Comparison of ENCODE assay signal across 14 mouse cellular contexts in the genomic region with DNA sequence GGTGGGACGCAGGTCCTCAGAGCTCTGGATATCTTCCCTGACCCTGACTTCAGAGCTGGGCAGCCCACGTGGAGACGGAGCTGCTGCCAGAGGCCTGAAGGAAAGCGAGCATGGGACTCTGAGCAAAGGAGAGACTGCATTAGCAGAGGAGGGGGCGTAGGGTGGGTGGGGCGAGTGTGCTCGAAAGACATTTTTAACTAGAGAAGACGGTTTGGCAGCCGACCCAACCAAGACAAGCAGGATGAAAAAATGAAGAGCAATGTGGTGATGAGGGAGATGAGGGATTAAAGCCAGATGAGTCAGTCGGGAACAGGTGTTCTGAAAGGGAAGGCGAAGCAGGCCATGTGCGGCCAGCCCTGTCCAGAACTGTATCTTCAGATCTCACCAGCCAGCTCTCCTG.
DNase-seq lines count a peak whose midpoint lies in the region; ATAC-seq and TF ChIP-seq lines count a peak whose summit lies in the region.
"Had no signal": no experiment of that assay in that cellular context is flagged by ENCODE, and none has a peak within 500 bp of the region (broad histone marks: within the 10 kb centered on the region; RNA-seq: fewer than 3 reads in every experiment).

No protein-coding gene starts in this region.

- H3K4me3 ChIP-seq in cerebellum, adult 2 months (replicated peaks; ENCODE audit: insufficient read depth, low read depth, low read length): no peak overlapping the region
- H3K4me3 ChIP-seq in stomach, embryonic 16.5 days (replicated peaks; ENCODE audit: low read length): no peak overlapping the region
- H3K4me3 ChIP-seq in stomach, postnatal 0 days (ENCODE audit: low read depth, low read length): no peak overlapping the region
- H3K4me3 ChIP-seq in myocyte: no peak overlapping the region
- no peak overlapping the region for H3K4me3 ChIP-seq in hindbrain, postnatal 0 days (ENCODE audit: low read length)
- H3K4me3 ChIP-seq: intestine, embryonic 15.5 days; lung, embryonic 15.5 days had no signal

- peaks cover 8% of the 10 kb centered on the region; the same call in 1 of the 2 replicates for H3K4me1 ChIP-seq in cerebellum, adult 2 months (ENCODE audit: control insufficient read depth, insufficient read depth, low read length)
- no peaks in the 10 kb centered on the region for H3K4me1 ChIP-seq in stomach, embryonic 16.5 days (ENCODE audit: control insufficient read depth, insufficient read depth, low read length)
- H3K4me1 ChIP-seq in stomach, postnatal 0 days (replicated peaks; ENCODE audit: control insufficient read depth, insufficient read depth): no peaks in the 10 kb centered on the region
- H3K4me1 ChIP-seq in hindbrain, postnatal 0 days (ENCODE audit: insufficient read depth, low read length): no peaks in the 10 kb centered on the region
- H3K4me1 ChIP-seq: lung, embryonic 15.5 days had no signal

- H3ac ChIP-seq in myocyte (ENCODE audit: control insufficient read depth, insufficient read length): no peak overlapping the region

- no peak overlapping the region for H3K9ac ChIP-seq in stomach, embryonic 16.5 days (ENCODE audit: low read length)
- H3K9ac ChIP-seq in stomach, postnatal 0 days (ENCODE audit: low read length): no peak overlapping the region
- no peak overlapping the region for H3K9ac ChIP-seq in hindbrain, postnatal 0 days (replicated peaks; ENCODE audit: low read length)
- H3K9ac ChIP-seq: intestine, embryonic 15.5 days; lung, embryonic 15.5 days had no signal

- H3K9me3 ChIP-seq in stomach, embryonic 16.5 days (replicated peaks; ENCODE audit: control insufficient read depth, low read length): no peaks in the 10 kb centered on the region
- H3K9me3 ChIP-seq in stomach, postnatal 0 days (ENCODE audit: control insufficient read depth, low read length): no peaks in the 10 kb centered on the region
- H3K9me3 ChIP-seq in hindbrain, postnatal 0 days (ENCODE audit: low read length): no peaks in the 10 kb centered on the region
- H3K9me3 ChIP-seq: intestine, embryonic 15.5 days; lung, embryonic 15.5 days had no signal

- peak; percentile 49 to 70 for DNase-seq in cerebellum, adult 2 months
- no peak for DNase-seq in cerebellum, adult 11-12 months
- DNase-seq in stomach, postnatal 0 days (ENCODE audit: low spot score): no peak
- no peak for DNase-seq in hindbrain, postnatal 0 days (ENCODE audit: low spot score)
- no peak for DNase-seq in embryo, embryonic 10 days (ENCODE audit: low spot score)
- DNase-seq in kidney, adult 11 months: no peak
- DNase-seq: kidney, postnatal 4 days; liver had no signal

- TF ChIP-seq EP300 in stomach, postnatal 0 days (optimal IDR thresholded peaks at IDR 0.05): no peak

- TF ChIP-seq POLR2A in cerebellum, adult 2 months (IDR thresholded peaks at IDR 0.05; ENCODE audit: borderline replicate concordance, insufficient read depth, low read length): no peak
- no peak for TF ChIP-seq POLR2A in myocyte (IDR thresholded peaks at IDR 0.05; ENCODE audit: insufficient read length, low read depth)

- no peaks in the 10 kb centered on the region for H3K36me3 ChIP-seq in stomach, embryonic 16.5 days (ENCODE audit: control insufficient read depth, insufficient read depth, low read length)
- no peaks in the 10 kb centered on the region for H3K36me3 ChIP-seq in stomach, postnatal 0 days (ENCODE audit: control insufficient read depth, insufficient read depth, low read length)
- no peaks in the 10 kb centered on the region for H3K36me3 ChIP-seq in myocyte (ENCODE audit: control insufficient read depth, insufficient read depth)
- H3K36me3 ChIP-seq in hindbrain, postnatal 0 days (ENCODE audit: insufficient read depth, low read length): peaks cover under 1% of the 10 kb centered on the region; the same call in 1 of the 2 replicates
- H3K36me3 ChIP-seq: intestine, embryonic 15.5 days had no signal

- no peak for TF ChIP-seq CTCF in cerebellum, adult 2 months (IDR thresholded peaks at IDR 0.05; ENCODE audit: borderline replicate concordance, insufficient read depth, low read depth, low read length)
- no peak for TF ChIP-seq CTCF in stomach, postnatal 0 days (IDR thresholded peaks at IDR 0.05; ENCODE audit: low read depth)
- TF ChIP-seq CTCF in hindbrain, postnatal 0 days (IDR thresholded peaks at IDR 0.05; ENCODE audit: low read depth): no peak

- no peak overlapping the region for H3K27ac ChIP-seq in cerebellum, adult 2 months (ENCODE audit: insufficient read depth, low read length)
- H3K27ac ChIP-seq in stomach, embryonic 16.5 days (ENCODE audit: low read length): no peak overlapping the region
- no peak overlapping the region for H3K27ac ChIP-seq in stomach, postnatal 0 days (replicated peaks)
- no peak overlapping the region for H3K27ac ChIP-seq in hindbrain, postnatal 0 days
- H3K27ac ChIP-seq: intestine, embryonic 15.5 days; lung, embryonic 15.5 days had no signal

- 32% methylated on average over 12 of the region's 12 CpGs for WGBS in cerebellum, adult 2 months
- WGBS in stomach, embryonic 16.5 days: 67% methylated on average over 12 of the region's 12 CpGs
- 60% methylated on average over 12 of the region's 12 CpGs for WGBS in stomach, postnatal 0 days
- WGBS in hindbrain, postnatal 0 days: 70% methylated on average over 12 of the region's 12 CpGs

- H3K79me2 ChIP-seq in myocyte (ENCODE audit: control insufficient read depth, insufficient read depth): no peaks in the 10 kb centered on the region

- H3K27me3 ChIP-seq in cerebellum, adult 2 months (ENCODE audit: control insufficient read depth, insufficient read depth, low read length): no peaks in the 10 kb centered on the region
- no peaks in the 10 kb centered on the region for H3K27me3 ChIP-seq in stomach, embryonic 16.5 days (ENCODE audit: control insufficient read depth, insufficient read depth, low read length)
- H3K27me3 ChIP-seq in stomach, postnatal 0 days (ENCODE audit: control insufficient read depth, insufficient read depth, low read length): no peaks in the 10 kb centered on the region
- no peaks in the 10 kb centered on the region for H3K27me3 ChIP-seq in myocyte (ENCODE audit: control insufficient read depth, insufficient read depth, insufficient read length)
- no peaks in the 10 kb centered on the region for H3K27me3 ChIP-seq in hindbrain, postnatal 0 days (ENCODE audit: insufficient read depth, low read length)
- H3K27me3 ChIP-seq: intestine, embryonic 15.5 days; lung, embryonic 15.5 days had no signal

- no peak overlapping the region for H3K4me2 ChIP-seq in stomach, embryonic 16.5 days (ENCODE audit: low read depth, low read length)
- H3K4me2 ChIP-seq in stomach, postnatal 0 days (replicated peaks; ENCODE audit: low read depth): no peak overlapping the region
- H3K4me2 ChIP-seq in myocyte (ENCODE audit: low read depth): peak overlapping the region; percentile 47
- no peak overlapping the region for H3K4me2 ChIP-seq in hindbrain, postnatal 0 days (ENCODE audit: low read depth, low read length)
- H3K4me2 ChIP-seq: intestine, embryonic 15.5 days; lung, embryonic 15.5 days; midbrain, embryonic 11.5 days had no signal

- peak; percentile 29; the same call in 1 of the 2 replicates for ATAC-seq in stomach, embryonic 16.5 days (ENCODE audit: insufficient read depth, low FRiP score)
- no peak for ATAC-seq in stomach, postnatal 0 days (ENCODE audit: low FRiP score, low TSS enrichment)
- no peak for ATAC-seq in hindbrain, postnatal 0 days
- ATAC-seq: activated CD4-positive, CD25-positive, alpha-beta regulatory T cell, adult 4 months; intestine, embryonic 15.5 days had no signal

TF ChIP-seq in myocyte, 11 proteins besides CTCF, POLR2A, EP300 and RAD21:
- TF ChIP-seq USF1 (IDR thresholded peaks at IDR 0.05; ENCODE audit: low read depth) (no peak), SRF (IDR thresholded peaks at IDR 0.05; ENCODE audit: control insufficient read depth, insufficient read length, low read depth) (no peak), REST (IDR thresholded peaks at IDR 0.05; ENCODE audit: insufficient read depth, insufficient read length) (no peak), TCF3 (IDR thresholded peaks at IDR 0.05; ENCODE audit: insufficient read length, low read depth) (peak; percentile 52), POLR2AphosphoS2 (IDR thresholded peaks at IDR 0.05; ENCODE audit: insufficient read length, low read depth) (no peak), MAX (IDR thresholded peaks at IDR 0.05; ENCODE audit: low read depth) (no peak), CEBPB (IDR thresholded peaks at IDR 0.05; ENCODE audit: insufficient read depth, poor library complexity, severe bottlenecking) (no peak), E2F4 (IDR thresholded peaks at IDR 0.05; ENCODE audit: insufficient read depth) (no peak), TCF12 (IDR thresholded peaks at IDR 0.05; ENCODE audit: insufficient read depth, poor library complexity, severe bottlenecking) (peak; percentile 71), MYOD1 (IDR thresholded peaks at IDR 0.05; ENCODE audit: control insufficient read depth in 1 of 3, insufficient read length in 2 of 3, low read depth in 2 of 3) (peak; percentile 42 to 98 (median 96)), MYOG (IDR thresholded peaks at IDR 0.05; ENCODE audit: control insufficient read depth in 1 of 3, insufficient read depth in 1 of 3, insufficient read length in 2 of 3, low read depth in 2 of 3) (peak; percentile 49 to 89 (median 79))

Comparison
In these comparisons a context has a peak if more than half of its experiments do, and no peak if none do; other contexts are left out.
1. DNase-seq: peak in cerebellum, adult 2 months (2 of 2); none in cerebellum, adult 11-12 months (single experiment), stomach, postnatal 0 days (single experiment), hindbrain, postnatal 0 days (single experiment), embryo, embryonic 10 days (single experiment) and kidney, adult 11 months (single experiment).